Mouse (Mus musculus): ENCODE results near the gene Haus3.

The Haus3 gene

DNA sequence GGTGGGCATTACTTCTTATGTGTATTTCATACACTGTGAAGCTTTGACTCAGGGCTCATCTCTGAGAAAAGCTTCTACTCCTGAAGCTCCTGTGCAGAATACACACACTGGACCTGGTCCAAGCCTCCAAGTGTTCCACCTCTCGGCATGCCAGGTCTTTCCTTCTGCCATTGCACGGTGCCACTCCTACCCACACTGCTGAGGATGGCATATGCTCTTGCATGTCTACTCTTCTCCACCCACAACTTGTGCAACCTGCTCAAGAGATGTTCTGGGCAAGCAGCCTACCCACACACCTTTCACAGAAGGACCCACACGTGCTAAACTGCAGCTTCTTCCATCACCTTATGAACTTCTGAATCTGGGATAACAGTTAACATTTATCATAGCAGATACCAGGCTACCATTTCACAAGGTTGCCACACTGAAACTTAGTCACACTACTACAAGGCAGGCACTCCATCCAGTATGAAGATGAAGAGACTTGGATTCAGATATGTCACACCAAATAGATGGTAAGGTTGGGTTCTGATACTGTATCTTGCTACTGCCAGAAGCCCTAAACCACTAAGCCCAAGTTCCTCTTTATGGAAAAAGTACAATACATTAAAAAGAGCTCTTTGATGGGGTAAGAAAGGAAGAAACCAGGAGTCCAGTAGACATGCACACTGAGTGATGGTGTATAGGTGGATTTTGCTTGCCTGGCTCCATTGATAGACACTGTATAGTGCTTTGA is 50.0 kb downstream of the Haus3 start:
- CTCF ChIA-PET, result no interaction called here

- CTCF ChIA-PET, result no interaction called here
Observed at GRCm38 (mm10) chr5:34105681-34106080, 63.6 kb downstream of the Haus3 start.
